Mouse (Mus musculus) megakaryocyte, embryonic 14.5 days (primary cell): ENCODE data around the gene Adam12.

Experiments
- FLI1 ChIP-seq: IDR thresholded peaks from 2 replicates; pipeline ENCODE4 v1.6.1; 2012; ENCODE audit warnings: low read length, inconsistent platforms, mixed read lengths
- GATA1 ChIP-seq: IDR thresholded peaks from 3 replicates; pipeline ENCODE4 v1.6.1; 2012; ENCODE audit warnings: mixed read lengths, low read length, inconsistent platforms, borderline replicate concordance

DNA sequence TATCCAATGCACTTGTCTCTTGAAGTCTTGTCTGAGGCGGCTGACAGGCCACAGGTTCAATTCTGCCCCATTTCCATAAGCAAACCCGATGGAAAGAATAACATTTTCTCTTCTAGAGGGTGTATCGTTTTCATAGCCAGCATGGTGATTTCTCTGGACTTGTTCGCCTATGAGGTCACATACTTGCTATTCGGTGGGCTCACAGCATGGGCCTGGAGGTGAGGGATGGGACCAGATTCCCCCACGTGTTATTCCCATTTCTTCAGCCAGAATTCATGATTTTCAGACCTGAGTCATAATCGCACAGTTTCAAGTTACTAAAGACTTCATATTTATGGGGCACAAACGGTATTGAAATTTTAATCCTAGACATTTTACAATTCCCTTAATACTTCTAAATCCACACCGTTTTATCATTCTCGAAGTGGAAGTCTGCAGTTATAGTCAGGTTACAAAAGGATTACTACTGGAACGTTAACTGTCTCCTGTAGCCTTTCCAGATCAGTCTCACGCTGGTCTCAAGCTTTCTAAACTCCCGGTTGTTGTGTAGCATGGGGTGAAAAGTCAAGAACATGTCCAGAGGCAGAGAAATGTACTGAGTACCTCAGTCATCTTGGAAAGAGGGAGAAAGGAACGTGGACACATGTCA is 58.4 kb downstream of the Adam12 start:
- TF ChIP-seq GATA1 (no peak), FLI1 (no peak)
